Mouse (Mus musculus): Measurements from ENCODE around the gene Scly. TPM values are rescaled to one million over a fixed set of nuclear protein-coding genes. Genes with fewer than 3 reads are reported as not detected.

Gene Scly
- polyA plus RNA-seq, 1 experiment from 2014 or later, result 12.7 TPM

DNA sequence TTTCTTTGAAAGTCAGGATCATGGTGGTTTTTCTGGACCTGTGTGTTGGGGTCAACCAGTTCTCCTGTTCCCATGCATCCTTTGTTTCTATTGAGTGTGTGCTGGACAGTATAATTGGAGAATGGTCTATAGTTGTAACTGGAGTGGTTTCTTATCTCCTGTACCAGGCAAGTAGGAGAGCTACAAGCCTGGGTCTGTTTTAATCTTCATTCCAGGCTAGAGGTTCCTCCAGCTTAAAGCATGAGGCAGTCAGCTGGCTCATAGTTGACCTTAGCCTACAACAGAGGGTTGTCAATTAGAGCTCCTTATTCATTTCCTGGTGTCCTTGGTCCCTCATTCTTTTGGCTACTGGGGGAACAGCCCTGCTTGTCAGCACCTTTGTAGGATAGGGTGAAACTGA, 35.4 kb downstream of the Scly start:
- Histone ChIP-seq H3K4me3 (replicated peaks) (no peak overlapping the region), H3K36me3 (no peaks in the 10 kb centered on the region), H3K4me2 (replicated peaks) (no peak overlapping the region), H3K27ac (replicated peaks) (no peak overlapping the region), H3K27me3 (no peaks in the 10 kb centered on the region), H3K4me1 (no peaks in the 10 kb centered on the region), H3K9ac (no peak overlapping the region), H3K9me3 (replicated peaks) (no peaks in the 10 kb centered on the region)
- no peak for ATAC-seq (ENCODE audit: insufficient number of reproducible peaks, low FRiP score, low TSS enrichment, low read depth)

- H3K4me1 ChIP-seq, result no peaks in the 10 kb centered on the region
These were observed 39.2 kb downstream of the Scly start for GRCm38 (mm10) chr1:91337355-91337754.

DNA sequence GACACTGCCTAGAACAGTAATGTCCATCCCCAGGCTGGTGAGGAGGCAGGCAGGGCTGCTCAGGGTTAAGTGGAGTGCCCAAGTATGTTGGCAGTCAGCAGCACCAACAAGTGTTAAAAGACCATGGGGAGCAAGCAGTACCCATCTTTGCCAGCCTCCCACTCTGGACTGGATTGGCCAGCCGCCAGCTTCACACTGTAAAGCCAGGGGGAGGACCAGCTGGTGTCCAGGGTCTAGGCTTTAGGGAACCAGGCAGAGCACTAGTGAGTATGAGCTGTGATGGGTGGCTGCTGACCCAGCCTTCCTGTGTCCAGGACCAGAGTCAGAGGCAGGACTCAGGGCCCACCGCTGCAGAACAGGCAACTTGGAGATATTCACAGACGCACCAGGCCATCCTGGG, 45.9 kb downstream of the Scly start:
- peaks cover 46% of the 10 kb centered on the region for H3K27me3 ChIP-seq
- WGBS, result 75% methylated on average over 3 of the region's 3 CpGs
- peaks cover 16% of the 10 kb centered on the region for H3K4me1 ChIP-seq
- no peak overlapping the region for H3K9ac ChIP-seq
- H3K36me3 ChIP-seq, result no peaks in the 10 kb centered on the region
- no peak overlapping the region for H3K4me2 ChIP-seq (replicated peaks)
- no peak for ATAC-seq (ENCODE audit: insufficient number of reproducible peaks, low FRiP score, low TSS enrichment, low read depth)
- no peak overlapping the region for H3K4me3 ChIP-seq (replicated peaks)
- H3K27ac ChIP-seq (replicated peaks), result no peak overlapping the region
- H3K9me3 ChIP-seq (replicated peaks), result no peaks in the 10 kb centered on the region

More at GRCm38 (mm10) chr1:91337355-91337754, 39.2 kb downstream of the Scly start:
- no peak overlapping the region for H3K4me3 ChIP-seq (replicated peaks)
- ATAC-seq (ENCODE audit: insufficient number of reproducible peaks, low FRiP score, low TSS enrichment, low read depth), result no peak
- WGBS, result 89% methylated on average over 7 of the region's 7 CpGs
- no peak overlapping the region for H3K9ac ChIP-seq
- no peaks in the 10 kb centered on the region for H3K9me3 ChIP-seq (replicated peaks)
- H3K27me3 ChIP-seq, result 0 out of 2 replicates have a peak, but pooled peaks cover under 1% of the 10 kb centered on the region
- H3K36me3 ChIP-seq, result no peaks in the 10 kb centered on the region
- no peak overlapping the region for H3K27ac ChIP-seq (replicated peaks)
- H3K4me2 ChIP-seq (replicated peaks), result no peak overlapping the region

GRCm38 (mm10) chr1:91344921-91345685, 47.0 kb downstream of the Scly start:
- ATAC-seq (ENCODE audit: insufficient number of reproducible peaks, low FRiP score, low TSS enrichment, low read depth), result no peak
- peaks cover 46% of the 10 kb centered on the region for H3K27me3 ChIP-seq
- 2% methylated on average over 68 of the region's 68 CpGs for WGBS

DNA sequence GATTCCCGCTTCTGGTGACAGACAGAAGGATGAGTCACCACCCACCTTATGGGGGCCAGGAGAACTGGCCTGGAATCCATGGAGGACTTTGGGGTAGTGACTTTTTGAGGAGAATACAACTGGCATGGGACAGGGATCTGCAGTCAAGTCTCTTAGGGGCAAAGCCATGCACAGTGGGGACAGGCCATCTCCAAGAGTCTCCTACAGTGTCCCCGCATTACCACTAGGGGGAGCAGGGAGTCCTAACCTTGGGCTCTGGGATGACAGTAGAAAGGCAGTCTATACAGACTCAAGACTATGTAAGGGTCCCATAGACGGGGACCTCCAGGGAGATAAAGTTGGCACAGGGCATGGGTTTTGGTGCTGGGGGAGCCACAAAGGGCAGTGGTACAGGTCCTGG, 48.8 kb downstream of the Scly start:
- Histone ChIP-seq H3K9me3 (replicated peaks) (no peaks in the 10 kb centered on the region), H3K4me3 (replicated peaks) (no peak overlapping the region), H3K27ac (replicated peaks) (no peak overlapping the region), H3K9ac (no peak overlapping the region), H3K36me3 (no peaks in the 10 kb centered on the region), H3K27me3 (peaks cover 46% of the 10 kb centered on the region), H3K4me2 (replicated peaks) (no peak overlapping the region), H3K4me1 (peaks cover 16% of the 10 kb centered on the region)
- 37% methylated on average over 3 of the region's 3 CpGs for WGBS
- 0 out of 2 replicates have a peak, but pooled peaks have one; percentile 32 for ATAC-seq (ENCODE audit: insufficient number of reproducible peaks, low FRiP score, low TSS enrichment, low read depth)

More at GRCm38 (mm10) chr1:91344921-91345685, 47.0 kb downstream of the Scly start:
- Histone ChIP-seq H3K9me3 (replicated peaks) (no peaks in the 10 kb centered on the region), H3K4me3 (replicated peaks) (peak overlapping the region; percentile 31), H3K36me3 (no peaks in the 10 kb centered on the region), H3K4me1 (peaks cover 16% of the 10 kb centered on the region), H3K9ac (no peak overlapping the region), H3K27ac (replicated peaks) (no peak overlapping the region), H3K4me2 (replicated peaks) (peak overlapping the region; percentile 48)

- no peak for ATAC-seq (ENCODE audit: insufficient number of reproducible peaks, low FRiP score, low TSS enrichment, low read depth)
- Histone ChIP-seq H3K27ac (replicated peaks) (no peak within 1 kb of the TSS), H3K9ac (no peak within 1 kb of the TSS), H3K27me3 (peaks cover 11% of the 10 kb centered on the region), H3K4me3 (replicated peaks) (no peak within 1 kb of the TSS), H3K4me1 (no peaks in the 10 kb centered on the region), H3K4me2 (replicated peaks) (no peak within 1 kb of the TSS), H3K9me3 (replicated peaks) (no peaks in the 10 kb centered on the region), H3K36me3 (no peaks in the 10 kb centered on the region)
- 51% methylated on average over 4 of the region's 4 CpGs for WGBS
These were observed 52.7 kb downstream of the Scly start, which contains the start of gene Klhl30 for GRCm38 (mm10) chr1:91350841-91351240. Gene Klhl30 (plus strand): TSS chr1:91351016.

- WGBS, result 80% methylated on average over 3 of the region's 3 CpGs
- H3K4me3 ChIP-seq (replicated peaks), result no peak overlapping the region
- H3K27me3 ChIP-seq, result peaks cover 7% of the 10 kb centered on the region
- no peaks in the 10 kb centered on the region for H3K4me1 ChIP-seq
- no peak overlapping the region for H3K4me2 ChIP-seq (replicated peaks)
- H3K9ac ChIP-seq, result no peak overlapping the region
- no peaks in the 10 kb centered on the region for H3K9me3 ChIP-seq (replicated peaks)
- H3K27ac ChIP-seq (replicated peaks), result no peak overlapping the region
- ATAC-seq (ENCODE audit: insufficient number of reproducible peaks, low FRiP score, low TSS enrichment, low read depth), result no peak
- H3K36me3 ChIP-seq, result no peaks in the 10 kb centered on the region
These were observed 53.1 kb downstream of the Scly start for GRCm38 (mm10) chr1:91351249-91351648.

- 86% methylated on average over 2 of the region's 2 CpGs for WGBS
- Histone ChIP-seq H3K36me3 (no peaks in the 10 kb centered on the region), H3K9me3 (replicated peaks) (no peaks in the 10 kb centered on the region), H3K4me3 (replicated peaks) (no peak overlapping the region), H3K4me2 (replicated peaks) (no peak overlapping the region), H3K9ac (no peak overlapping the region), H3K4me1 (no peaks in the 10 kb centered on the region), H3K27me3 (no peaks in the 10 kb centered on the region), H3K27ac (replicated peaks) (no peak overlapping the region)
- no peak for ATAC-seq (ENCODE audit: insufficient number of reproducible peaks, low FRiP score, low TSS enrichment, low read depth)
These were observed 54.1 kb downstream of the Scly start for GRCm38 (mm10) chr1:91352277-91352676.

DNA sequence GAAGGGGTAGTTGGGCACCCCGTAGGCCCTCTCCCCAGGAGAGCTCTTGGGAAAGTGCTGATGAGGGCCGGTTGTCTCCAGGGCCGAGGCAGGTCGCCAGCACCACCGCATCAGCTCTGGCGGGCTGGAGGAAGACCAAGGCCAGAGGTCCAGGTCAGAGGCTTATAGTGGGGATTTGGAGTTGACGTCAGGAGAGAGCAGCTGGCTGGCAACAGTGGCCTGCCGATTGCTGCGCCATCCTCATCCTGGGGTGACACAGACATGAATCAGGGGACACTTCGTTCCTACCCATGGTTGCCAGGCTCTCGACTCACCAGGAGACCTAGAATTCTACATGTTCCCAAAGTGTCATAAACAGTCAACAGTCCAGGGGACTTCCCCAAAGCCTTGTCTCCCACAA, 58.0 kb downstream of the Scly start:
- H3K4me3 ChIP-seq (replicated peaks), result no peak overlapping the region
- H3K27me3 ChIP-seq, result no peaks in the 10 kb centered on the region
- no peaks in the 10 kb centered on the region for H3K9me3 ChIP-seq (replicated peaks)
- H3K27ac ChIP-seq (replicated peaks), result no peak overlapping the region
- H3K4me1 ChIP-seq, result no peaks in the 10 kb centered on the region
- H3K4me2 ChIP-seq (replicated peaks), result no peak overlapping the region
- no peak overlapping the region for H3K9ac ChIP-seq
- no peak for ATAC-seq (ENCODE audit: insufficient number of reproducible peaks, low FRiP score, low TSS enrichment, low read depth)
- H3K36me3 ChIP-seq, result no peaks in the 10 kb centered on the region
- WGBS, result 81% methylated on average over 11 of the region's 11 CpGs

DNA sequence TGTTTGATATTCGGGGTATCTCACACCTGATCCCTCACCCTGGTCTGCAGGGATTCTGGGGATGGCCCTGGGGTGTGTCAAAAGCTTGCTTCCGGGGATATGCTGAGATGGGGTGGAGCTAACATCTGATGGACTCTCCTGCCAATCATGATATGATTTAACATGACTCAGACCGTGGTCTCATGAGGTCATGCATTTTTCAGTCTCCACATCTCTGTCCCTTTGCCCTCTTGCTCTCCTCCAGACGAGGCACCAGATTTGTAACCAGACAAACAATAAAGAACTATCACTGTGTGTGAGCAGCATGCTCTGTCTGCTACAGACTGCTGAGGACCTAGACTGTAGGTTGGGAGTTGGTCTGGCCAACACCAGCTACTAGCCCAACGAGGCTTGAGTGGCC, 64.0 kb downstream of the Scly start:
- Histone ChIP-seq H3K4me3 (replicated peaks) (no peak overlapping the region), H3K9me3 (replicated peaks) (no peaks in the 10 kb centered on the region), H3K9ac (no peak overlapping the region), H3K27ac (replicated peaks) (no peak overlapping the region), H3K4me2 (replicated peaks) (no peak overlapping the region), H3K36me3 (no peaks in the 10 kb centered on the region), H3K27me3 (no peaks in the 10 kb centered on the region), H3K4me1 (peaks cover 15% of the 10 kb centered on the region)
- no peak for ATAC-seq (ENCODE audit: insufficient number of reproducible peaks, low FRiP score, low TSS enrichment, low read depth)
- 75% methylated on average over 5 of the region's 5 CpGs for WGBS

DNA sequence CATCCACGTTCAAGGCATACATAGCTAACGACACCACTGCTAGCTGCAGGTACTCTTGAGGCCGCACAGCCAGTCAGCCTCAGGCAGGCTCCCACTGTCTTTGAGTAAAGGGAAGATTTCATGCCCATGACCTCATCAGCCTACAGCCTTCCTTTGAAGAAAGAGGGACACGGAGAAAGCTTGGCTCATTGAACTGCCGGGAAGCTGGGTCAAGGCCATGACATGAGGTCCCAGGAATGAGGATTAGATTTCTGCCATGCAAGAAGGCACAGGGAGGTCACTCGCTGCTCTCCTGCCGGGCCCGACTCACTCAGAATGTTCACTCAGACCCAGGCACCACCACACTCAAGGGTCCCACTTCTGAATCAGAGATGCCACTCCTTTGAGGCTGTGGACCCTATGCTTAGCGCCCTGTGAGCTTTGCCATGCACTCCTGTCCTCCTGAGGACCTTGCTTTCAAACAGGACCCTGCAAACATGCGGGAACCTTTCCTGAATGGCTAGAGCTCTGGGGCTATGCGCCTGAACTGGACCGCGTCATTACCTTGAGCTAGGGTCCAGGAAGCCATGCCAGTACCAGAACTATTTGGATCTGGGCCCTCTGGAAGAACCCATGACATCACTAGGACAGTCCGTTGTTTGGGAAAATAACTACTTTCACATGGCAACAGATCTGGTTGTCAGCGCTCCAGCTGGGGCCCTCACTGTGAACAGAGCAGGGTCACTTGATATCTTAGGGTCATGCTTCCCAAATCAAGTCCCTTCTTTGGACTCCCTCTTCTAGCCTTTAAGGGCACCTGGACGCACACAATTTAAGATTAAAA, 66.9 kb downstream of the Scly start:
- Histone ChIP-seq H3K27me3 (no peaks in the 10 kb centered on the region), H3K4me3 (replicated peaks) (no peak overlapping the region), H3K4me1 (peaks cover 15% of the 10 kb centered on the region), H3K4me2 (replicated peaks) (no peak overlapping the region), H3K27ac (replicated peaks) (no peak overlapping the region), H3K9ac (no peak overlapping the region), H3K36me3 (0 out of 2 replicates have a peak, but pooled peaks cover 4% of the 10 kb centered on the region), H3K9me3 (replicated peaks) (no peaks in the 10 kb centered on the region)
- ATAC-seq (ENCODE audit: insufficient number of reproducible peaks, low FRiP score, low TSS enrichment, low read depth), result no peak
- 90% methylated on average over 16 of the region's 16 CpGs for WGBS

All from embryonic facial prominence, embryonic 15.5 days (tissue).